Mouse (Mus musculus) urinary bladder, postnatal 10 days (tissue): ENCODE results near the gene Col4a3.

Experiments
- DNase-seq: peaks from one replicate; pipeline ENCODE4 v3.0.0; 2022; ENCODE audit warnings: low spot score

The Col4a3 gene

DNA sequence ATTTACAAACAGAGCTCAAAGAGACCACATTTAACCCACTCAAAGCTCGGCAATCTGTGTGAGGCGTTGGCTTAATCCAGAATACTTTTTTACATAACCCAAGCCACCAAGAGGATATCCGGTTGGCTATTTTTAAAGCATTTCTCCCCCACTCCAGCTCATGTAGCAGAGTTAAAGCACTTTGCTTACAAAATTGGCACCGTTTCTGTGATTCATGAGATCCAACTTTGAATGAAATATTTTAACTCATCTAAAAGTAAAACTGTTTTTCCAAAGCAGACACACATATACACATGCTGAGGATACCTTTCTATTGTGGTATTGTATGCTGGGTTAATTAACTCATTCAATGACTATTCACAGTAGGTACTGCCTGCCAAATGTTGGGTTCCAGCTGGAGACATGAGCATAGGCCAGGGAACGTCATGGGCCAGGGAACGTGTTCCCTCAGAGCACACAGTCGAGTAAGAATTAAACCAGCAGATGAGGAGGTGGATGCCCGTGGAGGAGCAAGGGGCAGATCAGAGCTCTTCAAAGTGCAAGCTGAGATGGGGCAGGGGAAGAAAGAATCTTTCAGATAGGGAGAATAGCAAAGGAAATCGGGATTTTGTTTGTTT, 22.0 kb downstream of the Col4a3 start:
- DNase-seq, result no peak

DNA sequence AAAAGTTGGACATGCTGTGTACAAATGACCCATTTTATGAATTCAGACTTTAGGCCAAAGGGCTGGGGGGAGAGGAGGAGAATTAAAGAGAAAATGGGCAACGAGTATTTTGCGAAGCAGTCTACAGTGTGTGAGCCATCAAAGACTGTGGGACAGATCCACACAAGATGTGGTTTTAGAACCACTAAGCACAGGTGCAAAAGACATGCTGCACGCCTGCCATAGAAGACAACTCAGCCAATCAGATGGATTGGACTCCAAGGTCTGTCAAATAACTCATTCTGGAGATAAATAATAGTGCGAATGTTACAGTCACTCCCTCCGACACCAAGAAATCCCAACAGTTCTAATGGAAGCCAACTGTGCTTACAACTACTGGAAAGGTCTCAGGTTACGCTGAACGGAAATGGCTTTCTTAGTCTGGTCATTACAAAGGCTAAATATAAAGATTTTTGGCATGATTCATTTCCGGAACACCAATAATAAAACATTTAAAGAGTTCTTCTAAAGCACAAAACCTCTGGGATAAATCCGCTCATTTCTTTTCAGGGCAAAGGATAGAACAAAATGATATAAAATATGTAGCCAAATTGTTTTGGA, 25.4 kb downstream of the Col4a3 start:
- no peak for DNase-seq

DNA sequence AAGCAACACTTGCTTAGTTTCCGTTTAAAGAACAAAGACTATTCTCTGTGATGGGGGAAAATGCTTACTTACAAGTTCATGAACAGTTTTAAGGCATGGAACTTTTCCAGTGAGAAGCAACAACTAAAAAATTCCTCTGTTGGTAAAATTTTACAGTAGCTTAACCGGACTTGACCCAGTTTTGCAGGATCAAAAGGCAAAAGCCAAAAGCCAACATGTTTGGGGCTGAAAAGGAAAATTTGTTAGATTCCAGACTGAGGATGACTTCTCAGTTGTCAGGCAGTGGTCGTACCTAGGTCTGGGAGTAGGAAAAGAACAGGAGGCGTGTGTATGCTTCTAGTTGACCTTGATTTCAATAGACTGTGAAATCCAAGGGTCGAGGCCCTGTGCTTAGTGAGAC, 31.3 kb downstream of the Col4a3 start:
- no peak for DNase-seq

DNA sequence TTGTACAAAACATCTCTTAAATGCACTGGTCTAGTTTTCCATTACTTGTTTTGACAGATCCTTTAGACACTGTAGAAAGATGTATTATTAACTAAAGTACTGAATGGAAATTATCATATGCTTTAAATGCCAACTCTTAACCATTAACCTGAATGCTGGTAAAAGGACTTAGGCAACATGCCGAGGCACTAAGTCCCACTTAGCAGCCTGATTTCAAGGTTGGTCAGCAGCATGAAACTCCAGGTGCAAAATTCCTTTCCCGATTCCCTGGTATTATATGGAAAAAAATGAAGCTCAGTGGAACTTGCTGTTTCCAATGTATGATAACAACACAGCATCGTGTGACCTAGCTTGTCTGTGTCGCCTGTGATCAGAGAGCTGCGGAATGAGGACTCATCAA, 31.9 kb downstream of the Col4a3 start:
- DNase-seq, result no peak

DNA sequence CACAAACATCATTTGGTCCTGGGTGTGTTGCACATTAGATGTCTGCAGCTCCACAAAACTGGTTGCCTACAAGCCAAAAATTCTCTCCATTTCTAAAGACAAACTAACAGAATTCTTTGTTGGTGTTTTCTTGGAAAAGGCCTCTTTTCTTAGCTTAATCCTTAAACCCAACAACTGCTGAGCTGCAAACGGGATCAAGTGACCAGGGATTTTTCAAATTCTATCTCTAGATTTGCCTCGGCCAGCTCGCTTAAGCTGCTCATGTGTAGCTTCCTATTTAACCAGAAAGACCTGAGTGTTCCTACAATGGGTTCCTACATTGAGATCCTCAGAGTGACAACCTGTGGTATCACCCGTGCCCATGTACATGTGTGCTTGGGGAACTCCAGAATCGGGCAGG, 33.3 kb downstream of the Col4a3 start:
- no peak for DNase-seq

DNA sequence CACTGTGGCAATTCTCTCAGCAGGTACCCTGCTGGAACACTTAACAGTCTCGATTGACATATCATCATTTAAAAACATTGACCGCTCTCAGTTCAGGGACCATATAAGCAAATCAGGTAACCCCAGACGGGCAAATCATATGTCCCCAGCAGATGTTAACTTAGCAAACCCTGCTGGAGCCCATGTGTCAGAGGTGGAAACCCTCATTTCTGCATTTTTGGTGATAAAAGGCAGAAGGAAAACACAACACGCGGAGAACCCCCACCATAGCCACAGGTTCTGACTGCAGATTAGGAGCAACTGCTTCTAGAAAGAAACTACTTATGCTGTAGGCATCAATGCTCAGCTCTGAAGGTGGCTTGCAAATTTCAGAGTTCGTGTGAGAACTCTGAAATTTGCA, 38.2 kb downstream of the Col4a3 start:
- DNase-seq, result no peak

DNA sequence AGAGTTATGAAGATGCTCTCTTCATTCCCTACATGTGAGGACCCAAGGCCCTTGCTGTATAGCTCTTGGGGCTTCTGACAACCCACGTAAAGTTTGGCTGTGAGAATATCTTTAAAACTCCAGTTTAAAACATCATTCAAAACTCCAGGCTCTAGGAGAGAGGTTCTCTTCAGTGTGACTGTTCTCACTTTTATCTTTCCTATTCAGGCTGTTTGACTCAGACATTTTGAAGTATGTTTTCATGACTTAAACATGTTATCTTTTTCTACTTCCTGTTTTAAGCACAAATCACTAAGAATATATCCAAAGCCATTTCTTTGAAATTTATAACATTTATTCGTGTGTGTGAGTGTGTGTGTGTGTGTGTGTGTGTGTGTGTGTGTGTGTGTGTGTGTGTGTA, 38.8 kb downstream of the Col4a3 start:
- DNase-seq, result no peak

DNA sequence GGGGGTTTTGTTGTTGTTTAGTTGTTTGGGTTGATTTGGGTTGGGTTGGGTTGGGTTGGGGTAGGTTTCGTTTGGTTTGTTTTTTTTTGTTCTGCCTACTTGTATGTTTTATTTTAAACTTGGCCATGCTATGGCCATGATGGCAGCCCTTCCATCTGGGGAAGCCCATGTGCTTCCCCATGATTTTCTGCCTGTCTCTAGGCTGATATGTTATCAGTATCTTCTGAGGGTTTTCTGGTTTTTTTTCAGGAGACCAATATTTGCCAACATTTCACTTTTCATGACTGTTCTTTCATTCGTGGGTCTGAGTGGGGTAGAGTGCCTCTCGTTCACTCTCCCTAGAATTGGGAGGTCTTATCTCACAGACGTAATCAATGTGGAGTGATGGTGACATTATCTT, 40.9 kb downstream of the Col4a3 start:
- DNase-seq, result no peak

DNA sequence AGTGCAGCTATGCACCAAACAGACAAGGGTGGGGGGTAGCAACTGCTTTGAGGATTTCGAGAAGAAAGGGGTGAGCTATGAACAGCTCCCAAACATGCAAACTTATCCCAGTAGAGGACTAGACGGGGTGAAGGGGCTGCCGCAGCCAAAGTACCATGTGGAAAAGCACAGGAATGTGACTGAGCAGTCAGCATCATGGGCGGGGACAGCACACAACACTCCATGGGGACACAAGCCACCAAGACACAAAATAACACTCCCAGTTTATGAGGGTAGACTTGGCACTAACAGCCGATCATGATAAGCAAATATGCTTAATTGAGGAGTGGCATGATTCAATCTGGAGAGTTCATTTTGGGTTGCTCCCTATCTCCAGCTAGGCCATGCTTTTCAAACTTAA, 42.8 kb downstream of the Col4a3 start:
- no peak for DNase-seq

DNA sequence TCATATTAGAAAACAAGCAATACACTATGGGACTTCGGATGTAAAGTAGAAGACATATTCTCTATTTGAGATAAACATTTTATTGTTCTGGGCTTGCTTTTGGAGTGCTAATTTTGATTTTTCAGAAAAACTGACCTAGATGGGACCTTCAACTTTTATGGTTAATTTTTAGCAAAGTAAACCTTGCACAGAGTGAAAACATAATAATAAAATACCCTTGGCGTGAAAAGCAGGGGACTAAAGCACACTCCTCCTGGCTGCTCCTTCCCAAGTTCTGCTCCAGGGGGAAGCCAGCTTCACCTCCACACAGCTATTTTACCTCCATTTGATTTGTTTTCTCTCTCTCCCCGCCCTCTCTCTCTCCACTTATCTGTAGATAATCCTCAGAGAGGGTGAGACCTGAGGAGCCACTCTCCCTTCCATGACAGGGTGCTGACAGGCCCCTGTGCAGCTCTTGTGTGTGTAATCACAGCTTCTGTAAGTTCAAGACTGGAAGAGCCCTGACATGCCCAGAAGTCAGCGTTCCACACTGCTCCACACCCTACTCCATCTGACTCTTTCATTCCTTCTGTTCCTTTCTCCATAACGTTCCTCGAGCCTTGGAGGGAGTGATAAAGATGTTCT, 44.6 kb downstream of the Col4a3 start:
- DNase-seq, result no peak

DNA sequence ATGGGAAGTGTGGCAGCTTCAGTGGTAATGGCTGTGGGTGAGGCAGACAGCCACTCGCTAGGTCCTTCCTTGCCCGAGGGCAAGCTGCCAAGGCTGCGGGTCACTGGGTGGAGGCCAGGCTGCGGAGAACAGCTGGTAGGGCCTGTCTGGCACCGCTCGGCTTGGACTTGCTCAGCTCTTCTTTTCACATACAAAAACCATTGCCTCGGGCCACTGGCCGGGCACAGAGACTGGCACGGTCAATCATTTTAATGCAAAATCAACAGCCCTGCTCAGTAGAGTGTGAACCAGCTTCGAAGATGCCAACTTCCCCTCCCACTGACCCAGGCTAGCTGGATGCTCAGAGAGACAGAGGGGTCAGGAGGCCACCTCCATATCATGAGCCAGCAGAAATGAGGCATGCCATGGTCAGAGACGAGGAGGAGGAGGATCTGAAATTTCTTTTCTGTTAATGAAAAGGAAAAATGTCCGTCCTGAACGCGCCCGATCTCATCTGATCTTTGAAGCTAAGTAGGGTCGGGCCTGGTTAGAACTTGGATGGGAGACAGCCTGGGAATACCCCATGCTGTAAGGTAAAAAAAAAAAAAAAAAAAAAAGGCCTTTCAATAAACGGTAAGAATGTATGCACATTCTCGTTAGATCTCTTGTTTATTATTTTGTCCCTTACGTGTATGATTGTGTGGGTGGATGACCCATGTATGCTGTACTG, 48.0 kb downstream of the Col4a3 start:
- no peak for DNase-seq

DNA sequence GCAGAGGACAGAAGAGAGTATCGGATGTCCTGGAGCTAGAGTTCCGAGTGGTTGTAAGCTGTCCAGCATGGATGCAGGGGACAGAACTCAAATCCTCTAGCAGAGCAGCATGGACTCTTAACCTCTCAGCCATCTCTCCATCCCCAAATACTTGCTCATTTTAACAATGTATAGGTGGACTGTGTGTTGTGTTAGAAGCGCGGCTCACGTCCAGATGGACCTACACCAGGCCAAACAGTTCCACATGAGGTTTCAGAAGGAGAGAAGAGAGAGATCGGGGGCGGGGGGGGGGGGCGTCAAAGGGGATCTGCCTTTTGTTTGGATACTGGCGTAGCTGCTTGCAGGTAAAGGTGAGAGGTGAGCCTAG, 48.5 kb downstream of the Col4a3 start:
- DNase-seq, result no peak

DNA sequence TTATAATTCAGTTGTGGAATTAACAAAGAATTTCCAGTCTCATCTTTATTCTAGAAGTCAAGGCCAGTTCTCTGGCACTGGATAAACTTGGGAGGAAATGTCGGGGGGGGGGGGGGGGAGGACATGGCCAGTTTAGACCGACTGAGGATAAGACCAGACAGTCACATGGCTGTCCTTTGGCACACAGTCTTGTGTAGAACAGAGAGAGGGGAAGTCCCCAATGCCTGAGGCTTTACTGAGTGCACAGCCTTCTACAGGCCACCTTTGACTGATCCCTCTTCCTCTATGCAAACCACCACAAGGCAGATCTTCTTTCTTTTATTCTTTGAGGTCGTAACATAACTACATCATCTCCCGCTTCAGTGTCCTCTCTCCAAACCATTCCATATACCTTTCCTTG, 49.6 kb downstream of the Col4a3 start:
- DNase-seq, result no peak

DNA sequence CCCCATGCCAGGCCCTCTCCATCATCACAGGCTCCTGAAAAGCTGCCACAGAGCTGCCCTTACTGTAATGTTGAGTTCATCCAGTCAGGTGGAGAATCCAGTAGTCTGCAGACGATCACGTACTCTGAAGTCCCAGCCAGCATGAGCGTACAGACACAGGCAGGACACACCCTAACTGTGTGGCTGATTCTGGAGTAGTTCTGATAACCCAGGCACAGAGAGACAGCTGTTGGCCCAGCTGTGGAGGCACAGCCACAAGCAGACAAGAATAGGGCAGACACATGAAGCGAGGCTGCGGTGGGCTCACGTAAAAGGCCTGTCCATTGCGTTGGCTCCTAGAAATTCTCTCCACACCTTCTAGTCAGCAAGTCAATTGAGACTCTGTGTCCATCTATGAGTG, 50.7 kb downstream of the Col4a3 start:
- no peak for DNase-seq

DNA sequence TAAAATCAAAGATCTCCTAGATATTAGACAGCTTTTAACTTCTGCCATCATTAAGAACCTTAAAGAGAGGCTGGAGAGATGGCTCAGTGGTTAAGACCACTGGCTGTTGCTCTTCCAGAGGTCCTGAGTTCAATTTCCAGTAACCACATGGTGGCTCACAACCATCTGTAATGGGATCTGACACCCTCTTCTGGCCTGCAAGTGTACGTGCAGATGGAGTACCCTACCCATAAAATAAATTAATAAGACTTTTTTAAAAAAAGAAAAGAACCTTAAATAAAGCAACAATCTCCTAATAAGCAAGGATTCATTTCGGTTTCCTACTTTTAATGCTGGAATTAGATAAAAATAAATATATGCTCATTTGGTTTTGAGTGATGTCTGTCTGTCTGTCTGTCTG, 51.7 kb downstream of the Col4a3 start:
- DNase-seq, result no peak

DNA sequence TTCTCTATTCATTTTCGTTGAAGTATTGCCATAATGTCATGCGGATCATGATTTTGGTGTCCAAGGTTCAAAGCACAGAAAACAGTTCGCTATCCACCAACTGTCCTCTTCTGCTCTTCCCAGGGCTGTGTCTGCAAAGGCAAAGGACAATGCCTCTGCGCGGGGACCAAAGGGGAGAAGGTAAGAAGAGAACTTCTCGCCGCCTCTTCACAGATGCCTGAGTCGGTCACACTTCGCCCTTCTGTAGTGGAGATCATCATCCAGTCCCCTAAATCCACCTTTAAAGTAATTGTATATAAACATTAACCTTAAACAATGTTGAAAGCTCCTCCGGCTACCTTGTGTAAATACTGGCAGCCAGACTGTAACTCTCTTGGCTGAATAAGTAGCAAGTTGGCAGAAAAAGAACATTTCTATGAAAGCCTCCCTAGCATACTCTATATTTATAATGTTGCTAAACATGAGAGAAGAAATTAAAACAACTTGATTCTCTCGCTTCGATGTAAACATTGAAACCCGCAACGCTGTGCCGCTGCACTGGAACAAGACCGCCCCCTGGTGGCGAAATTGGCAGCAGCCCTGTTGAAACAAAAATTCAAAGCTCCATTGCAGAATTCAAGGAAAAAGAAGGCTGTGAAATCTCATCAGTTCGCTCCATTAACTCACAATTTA, 54.7 kb downstream of the Col4a3 start:
- peak; percentile 56 for DNase-seq

DNA sequence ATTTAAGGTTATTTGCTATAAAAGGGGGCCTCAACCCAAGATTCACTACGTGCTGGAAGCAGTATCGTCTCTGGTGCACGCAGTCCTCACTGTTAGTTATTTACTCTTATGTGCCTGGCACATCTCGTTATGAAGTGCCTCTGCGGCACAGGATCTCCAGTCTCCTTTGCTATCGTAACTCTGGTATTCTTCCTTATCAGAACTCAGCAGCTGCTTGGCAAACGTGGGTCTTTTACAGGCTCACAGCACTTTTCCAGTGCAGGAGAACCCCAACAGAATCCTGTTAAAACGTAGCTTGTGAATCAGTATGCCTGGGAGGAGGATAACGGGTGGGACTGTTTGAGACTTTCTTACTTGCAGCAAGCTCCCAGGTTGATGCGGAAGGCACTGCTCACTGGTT, 61.3 kb downstream of the Col4a3 start:
- no peak for DNase-seq

DNA sequence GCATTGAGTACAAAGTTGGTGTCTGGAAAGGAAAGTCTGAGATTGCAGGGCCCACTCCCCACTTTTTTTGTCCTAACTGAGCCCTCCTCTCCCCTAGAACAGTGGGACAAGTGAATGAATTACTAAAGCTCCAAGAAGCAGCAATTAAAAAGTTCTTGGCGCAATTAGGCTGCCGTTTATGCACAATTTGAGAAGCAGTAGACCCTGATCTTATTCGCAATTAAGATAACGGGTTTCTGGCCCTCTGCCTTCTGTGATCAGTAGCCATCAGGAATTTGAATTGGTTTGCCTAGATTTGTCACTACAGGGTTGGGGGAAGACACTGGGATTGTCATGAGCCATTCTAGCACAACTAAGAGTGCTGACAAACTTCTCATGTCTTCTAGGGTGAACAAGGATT, 64.1 kb downstream of the Col4a3 start:
- no peak for DNase-seq

DNA sequence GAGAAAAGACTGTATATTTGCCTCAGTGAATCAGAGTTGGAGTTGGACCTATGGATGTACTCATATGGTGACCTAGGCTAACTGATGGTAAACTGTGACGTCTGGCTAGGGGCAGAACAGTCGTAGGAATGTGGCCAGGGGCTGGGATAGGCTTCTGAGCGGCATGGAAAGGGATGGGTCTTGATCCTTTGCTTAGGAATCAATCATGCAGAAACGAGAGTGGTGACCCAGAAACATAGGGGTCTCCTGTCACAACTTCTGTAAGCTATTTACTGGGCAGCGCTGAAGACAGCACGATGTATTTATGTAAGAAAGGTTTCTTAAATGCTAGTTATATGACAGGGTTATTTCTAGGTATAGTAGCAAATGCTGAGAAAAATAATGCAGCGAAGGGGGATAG, 67.3 kb downstream of the Col4a3 start:
- no peak for DNase-seq

DNA sequence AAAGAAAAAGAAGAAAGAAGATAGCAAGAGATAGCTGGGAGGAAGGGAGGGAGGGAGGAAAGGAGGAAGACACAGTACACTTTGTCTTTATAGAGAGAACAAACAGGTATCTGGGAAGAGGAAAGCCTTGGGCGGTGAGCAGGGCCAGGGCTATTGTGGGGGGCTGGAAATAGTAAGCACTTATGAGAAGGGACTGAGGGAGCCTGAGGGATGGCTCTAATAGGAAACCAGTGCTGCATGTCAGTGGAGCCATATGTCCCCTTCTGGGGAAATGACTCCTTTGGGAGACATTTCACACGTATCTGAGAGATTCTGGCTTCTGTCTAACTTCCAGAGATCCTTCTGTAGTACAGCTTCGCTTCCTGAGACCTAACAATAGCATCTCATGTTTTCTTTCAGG, 69.7 kb downstream of the Col4a3 start:
- DNase-seq, result no peak

DNA sequence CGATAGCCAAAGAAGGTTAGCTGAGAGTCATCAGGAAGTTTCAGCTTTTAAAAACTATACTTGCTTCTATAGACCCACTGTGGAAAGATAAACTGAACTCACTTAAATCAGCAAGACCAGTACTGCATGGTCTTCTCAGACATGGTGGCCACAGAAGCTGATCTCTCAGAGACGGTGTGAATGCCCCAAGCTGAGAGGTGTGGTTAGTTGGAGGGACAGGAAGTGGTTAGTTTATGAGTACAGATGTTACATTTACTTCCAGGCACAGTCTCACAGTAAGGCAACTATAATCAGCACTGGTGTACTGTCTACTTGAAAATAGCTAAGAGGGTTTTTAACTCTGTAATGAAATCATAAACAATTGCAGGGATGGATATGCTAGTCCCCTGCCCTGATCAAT, 75.5 kb downstream of the Col4a3 start:
- no peak for DNase-seq

DNA sequence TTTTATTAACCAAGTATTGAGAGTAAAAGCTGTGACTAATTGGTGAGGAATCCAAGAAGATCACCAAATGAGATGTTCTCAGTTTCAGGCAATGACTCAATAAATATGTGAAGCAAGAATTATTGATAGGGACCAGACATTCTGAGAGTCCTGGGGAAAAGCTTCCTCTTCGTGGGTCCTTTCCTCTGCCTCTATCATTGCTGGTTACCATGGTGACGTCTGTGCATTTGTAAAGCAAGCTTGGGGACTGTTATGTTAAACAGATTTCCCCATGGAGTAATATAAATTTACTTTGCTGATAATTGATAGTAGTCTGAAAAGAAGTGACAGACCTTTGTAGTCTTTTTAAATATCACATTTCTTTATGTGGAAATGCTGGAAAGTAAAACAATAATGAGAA, 76.8 kb downstream of the Col4a3 start:
- no peak for DNase-seq

DNA sequence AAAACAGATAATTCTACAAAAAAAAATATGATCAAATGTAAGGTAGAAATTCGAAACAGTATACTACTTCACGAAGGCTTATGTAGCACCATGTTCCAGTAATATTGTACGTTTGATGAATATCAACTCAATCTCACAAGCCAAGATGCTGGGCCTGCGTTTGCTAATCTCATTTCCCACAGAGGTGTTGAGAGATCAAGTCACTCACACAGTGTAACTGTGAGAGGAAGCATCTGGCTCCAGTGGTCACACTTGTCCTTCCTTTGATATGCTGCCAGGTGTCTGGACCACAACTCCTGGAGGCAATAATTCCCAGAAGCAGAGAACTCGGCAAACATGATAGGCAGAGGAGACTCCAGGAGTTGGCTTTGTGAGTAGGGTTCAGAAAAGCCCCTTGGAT, 99.6 kb downstream of the Col4a3 start:
- no peak for DNase-seq
